Comparison of ENCODE assay signal across 10 mouse cellular contexts in the genomic region with DNA sequence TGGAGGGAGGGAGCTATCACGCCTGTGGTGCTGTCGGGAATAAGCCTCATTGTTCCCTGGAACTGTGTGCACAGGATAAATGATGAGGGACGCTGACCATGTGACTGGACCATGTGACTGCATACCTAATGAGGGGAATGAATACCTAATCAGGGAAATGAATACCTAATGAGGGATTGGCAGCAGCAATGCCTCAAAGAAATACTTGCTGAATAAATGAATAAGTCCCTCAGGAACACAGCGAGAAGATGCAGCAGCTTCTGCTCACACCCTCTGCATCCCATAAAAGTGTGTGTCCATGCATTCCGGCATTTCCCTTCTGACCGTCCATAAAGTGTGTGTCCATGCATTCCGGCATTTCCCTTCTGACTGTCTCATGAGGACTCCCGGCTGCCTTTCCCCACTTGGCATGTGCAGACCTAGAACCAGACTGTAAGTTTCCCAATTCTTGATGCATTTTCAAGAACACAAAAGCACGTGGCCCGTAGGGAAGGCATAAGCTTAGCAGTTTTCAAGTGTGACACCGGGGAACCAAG.
DNase-seq lines count a peak whose midpoint lies in the region; ATAC-seq and TF ChIP-seq lines count a peak whose summit lies in the region.
"Had no signal": no experiment of that assay in that cellular context is flagged by ENCODE, and none has a peak within 500 bp of the region (broad histone marks: within the 10 kb centered on the region; RNA-seq: fewer than 3 reads in every experiment).

No protein-coding gene starts in this region.

- no peaks in the 10 kb centered on the region for H3K27me3 ChIP-seq in hindbrain, embryonic 15.5 days
- no peaks in the 10 kb centered on the region for H3K27me3 ChIP-seq in midbrain, embryonic 14.5 days (ENCODE audit: control insufficient read depth, insufficient read depth, low read length)

- H3K4me2 ChIP-seq in hindbrain, embryonic 15.5 days, result peak overlapping the region; percentile 41
- H3K4me2 ChIP-seq in midbrain, embryonic 14.5 days (ENCODE audit: low read length), result peak overlapping the region; percentile 37

- H3K27ac ChIP-seq in hindbrain, embryonic 15.5 days (replicated peaks), result peak overlapping the region; percentile 82
- H3K27ac ChIP-seq in midbrain, embryonic 14.5 days (replicated peaks; ENCODE audit: low read depth, low read length), result peak overlapping the region; percentile 87

- peak; percentile 91 for ATAC-seq in hindbrain, embryonic 15.5 days (ENCODE audit: low FRiP score, low read depth)
- peak; percentile 95 for ATAC-seq in midbrain, embryonic 14.5 days (ENCODE audit: low FRiP score, low TSS enrichment)

- H3K4me1 ChIP-seq in hindbrain, embryonic 15.5 days (replicated peaks), result peaks cover 40% of the 10 kb centered on the region
- H3K4me1 ChIP-seq in midbrain, embryonic 14.5 days (ENCODE audit: control insufficient read depth, insufficient read depth, low read length), result peaks cover 34% of the 10 kb centered on the region

- TF ChIP-seq POLR2A in brain, embryonic 14.5 days (IDR thresholded peaks at IDR 0.05; ENCODE audit: borderline replicate concordance, extremely low read depth, insufficient read depth, insufficient read length, poor library complexity, severe bottlenecking), result no peak; the same call in 1 of the 2 replicates

- H3K9ac ChIP-seq in hindbrain, embryonic 15.5 days, result no peak overlapping the region
- peak overlapping the region; percentile 34; the same call in 1 of the 2 replicates for H3K9ac ChIP-seq in midbrain, embryonic 14.5 days (replicated peaks; ENCODE audit: low read length)

- DNase-seq in adrenal gland, adult 2 months, result peak; percentile 5
- no peak for DNase-seq in adrenal gland, adult 18-20 months (ENCODE audit: low spot score in 2 of 2)
- DNase-seq in brain, embryonic 14.5 days (ENCODE audit: low read depth), result peak; percentile 97
- peak; percentile 88 for DNase-seq in midbrain, embryonic 14.5 days
- no peak for DNase-seq in T-cell, adult 2 months (ENCODE audit: low spot score)
- DNase-seq in kidney, postnatal 10 days, result no peak
- DNase-seq in kidney, postnatal 14 days, result no peak
- DNase-seq: kidney, postnatal 25 days; thymus, adult 2 months had no signal

- TF ChIP-seq CTCF in brain, embryonic 14.5 days (IDR thresholded peaks at IDR 0.05; ENCODE audit: borderline replicate concordance, extremely low read depth, insufficient read depth, insufficient read length), result no peak

- WGBS in hindbrain, embryonic 15.5 days, result 18% methylated on average over 11 of the region's 11 CpGs
- WGBS in midbrain, embryonic 14.5 days, result 14% methylated on average over 11 of the region's 11 CpGs

- no peaks in the 10 kb centered on the region for H3K9me3 ChIP-seq in hindbrain, embryonic 15.5 days
- no peaks in the 10 kb centered on the region for H3K9me3 ChIP-seq in midbrain, embryonic 14.5 days (ENCODE audit: control insufficient read depth, low read length)

- H3K36me3 ChIP-seq in hindbrain, embryonic 15.5 days, result no peaks in the 10 kb centered on the region
- H3K36me3 ChIP-seq in midbrain, embryonic 14.5 days (ENCODE audit: control insufficient read depth, insufficient read depth, low read length), result no peaks in the 10 kb centered on the region

- H3K4me3 ChIP-seq in hindbrain, embryonic 15.5 days, result peak overlapping the region; percentile 5; the same call in 1 of the 2 replicates
- H3K4me3 ChIP-seq in midbrain, embryonic 14.5 days (replicated peaks; ENCODE audit: low read depth, low read length), result no peak overlapping the region

Comparison
In these comparisons a context has a peak if more than half of its experiments do, and no peak if none do; other contexts are left out.
1. DNase-seq: peak in adrenal gland, adult 2 months (single experiment), brain, embryonic 14.5 days (single experiment) and midbrain, embryonic 14.5 days (single experiment); none in adrenal gland, adult 18-20 months (0 of 2), T-cell, adult 2 months (single experiment), kidney, postnatal 10 days (single experiment) and kidney, postnatal 14 days (single experiment).